Comparison of ENCODE assay signal across 8 mouse cellular contexts in genomic region chr17:34593752-34594525, GRCm38 (mm10). TPM values are rescaled to one million over a fixed set of nuclear protein-coding genes. Genes with fewer than 3 reads are reported as not detected.
A peak's percentile ranks its signal among the peaks of the same experiment; 100 is the strongest.
DNase-seq lines count a peak whose midpoint lies in the region; ATAC-seq lines count a peak whose summit lies in the region.

No protein-coding gene starts in this region.

- no peak for ATAC-seq in neural tube, embryonic 11.5 days (ENCODE audit: insufficient read depth, low FRiP score, low TSS enrichment)
- ATAC-seq in limb, embryonic 11.5 days (ENCODE audit: insufficient number of reproducible peaks, low FRiP score, low TSS enrichment, low read depth) = no peak
- ATAC-seq in neural tube, embryonic 12.5 days (ENCODE audit: low FRiP score, low read depth) = no peak

- DNase-seq in adrenal gland, adult (ENCODE audit: inconsistent age in 2 of 2, low spot score in 1 of 2) = peak; percentile 34 to 54
- no peak for DNase-seq in adrenal gland, postnatal 4 days (ENCODE audit: low spot score in 2 of 2)
- no peak for DNase-seq in neural tube, embryonic 11.5 days (ENCODE audit: low spot score)
- DNase-seq in neural tube, embryonic 10.5 days (ENCODE audit: extremely low spot score, low spot score) = no peak
- DNase-seq in limb, embryonic 11.5 days (ENCODE audit: low spot score) = peak; percentile 53
- no peak for DNase-seq in adrenal gland, postnatal 10 days
- no peak for DNase-seq in T-cell, adult 2 months (ENCODE audit: low spot score)

- H3K27me3 ChIP-seq in neural tube, embryonic 11.5 days (ENCODE audit: control insufficient read depth, insufficient read depth, low read length) = no peaks in the 10 kb centered on the region
- H3K27me3 ChIP-seq in limb, embryonic 11.5 days (ENCODE audit: control insufficient read depth, insufficient read depth, low read length) = no peaks in the 10 kb centered on the region
- no peaks in the 10 kb centered on the region for H3K27me3 ChIP-seq in neural tube, embryonic 12.5 days (replicated peaks)

- WGBS in neural tube, embryonic 11.5 days = 57% methylated on average over 32 of the region's 34 CpGs
- WGBS in limb, embryonic 11.5 days = 56% methylated on average over 31 of the region's 34 CpGs
- 50% methylated on average over 34 of the region's 34 CpGs for WGBS in neural tube, embryonic 12.5 days

- H3K4me1 ChIP-seq in neural tube, embryonic 11.5 days (ENCODE audit: control insufficient read depth, insufficient read depth, low read length) = peaks cover 34% of the 10 kb centered on the region
- H3K4me1 ChIP-seq in limb, embryonic 11.5 days (ENCODE audit: control insufficient read depth, insufficient read depth, low read length) = peaks cover 49% of the 10 kb centered on the region
- peaks cover 58% of the 10 kb centered on the region for H3K4me1 ChIP-seq in neural tube, embryonic 12.5 days

- H3K9me3 ChIP-seq in neural tube, embryonic 11.5 days (ENCODE audit: control insufficient read depth, low read length) = no peaks in the 10 kb centered on the region
- no peaks in the 10 kb centered on the region for H3K9me3 ChIP-seq in limb, embryonic 11.5 days (ENCODE audit: control insufficient read depth, low read length)
- no peaks in the 10 kb centered on the region for H3K9me3 ChIP-seq in neural tube, embryonic 12.5 days

- H3K9ac ChIP-seq in neural tube, embryonic 11.5 days (ENCODE audit: low read length) = peak overlapping the region; percentile 97
- peak overlapping the region; percentile 96 for H3K9ac ChIP-seq in limb, embryonic 11.5 days (ENCODE audit: low read length)
- H3K9ac ChIP-seq in neural tube, embryonic 12.5 days = peak overlapping the region; percentile 98

- peaks cover 5% of the 10 kb centered on the region; the same call in 1 of the 2 replicates for H3K36me3 ChIP-seq in neural tube, embryonic 11.5 days (ENCODE audit: control insufficient read depth, insufficient read depth, low read length)
- peaks cover 9% of the 10 kb centered on the region; the same call in 1 of the 2 replicates for H3K36me3 ChIP-seq in limb, embryonic 11.5 days (ENCODE audit: control insufficient read depth, insufficient read depth, low read length)
- H3K36me3 ChIP-seq in neural tube, embryonic 12.5 days = peaks cover 19% of the 10 kb centered on the region

- peak overlapping the region; percentile 98 for H3K4me3 ChIP-seq in neural tube, embryonic 11.5 days (ENCODE audit: low read depth, low read length)
- H3K4me3 ChIP-seq in limb, embryonic 11.5 days (ENCODE audit: low read depth, low read length) = peak overlapping the region; percentile 95
- peak overlapping the region; percentile 84 for H3K4me3 ChIP-seq in neural tube, embryonic 12.5 days

- 0 out of 2 replicates have a peak overlapping the region, but pooled peaks have one; percentile 20 for H3K27ac ChIP-seq in neural tube, embryonic 11.5 days (ENCODE audit: low read depth, low read length)
- H3K27ac ChIP-seq in limb, embryonic 11.5 days (replicated peaks; ENCODE audit: low read depth, low read length) = no peak overlapping the region
- 0 out of 2 replicates have a peak overlapping the region, but pooled peaks have one; percentile 10 for H3K27ac ChIP-seq in neural tube, embryonic 12.5 days

- peak overlapping the region; percentile 97 for H3K4me2 ChIP-seq in neural tube, embryonic 11.5 days (ENCODE audit: low read depth)
- H3K4me2 ChIP-seq in limb, embryonic 11.5 days (ENCODE audit: low read depth, severe bottlenecking) = peak overlapping the region; percentile 93
- peak overlapping the region; percentile 93 for H3K4me2 ChIP-seq in neural tube, embryonic 12.5 days (replicated peaks)

RNA-seq across cellular contexts. Expression of gene Pbx2, which starts 2.9 kb away (rescaled TPM):
- 10 to 100 TPM; 61.7 to 63.6 TPM for total RNA-seq in adrenal gland, postnatal 4 days (2021)
- 17.0 and 17.3 TPM in 2 replicates for polyA plus RNA-seq in neural tube, embryonic 11.5 days (2014; fragmentation: Nextera tagmentation; extraction: Ambion mirVana)
- 21.5 and 22.0 TPM in 2 replicates for polyA plus RNA-seq in limb, embryonic 11.5 days (2014; fragmentation: Nextera tagmentation; extraction: Ambion mirVana)
- 17.1 and 18.4 TPM in 2 replicates for polyA plus RNA-seq in neural tube, embryonic 12.5 days (2016; fragmentation: Nextera tagmentation; extraction: Ambion mirVana)
- total RNA-seq in adrenal gland, postnatal 10 days (2021) = 10 to 100 TPM; 39.0 to 52.4 TPM

RNA-seq across cellular contexts. Expression of gene Ager, which starts 3.7 kb away (rescaled TPM):
- 1 to 10 TPM; 9.0 to 9.2 TPM for total RNA-seq in adrenal gland, postnatal 4 days (2021)
- polyA plus RNA-seq in neural tube, embryonic 11.5 days (2014; fragmentation: Nextera tagmentation; extraction: Ambion mirVana) = 2.3 and 2.4 TPM in 2 replicates
- polyA plus RNA-seq in limb, embryonic 11.5 days (2014; fragmentation: Nextera tagmentation; extraction: Ambion mirVana) = 1.3 and 2.7 TPM in 2 replicates
- polyA plus RNA-seq in neural tube, embryonic 12.5 days (2016; fragmentation: Nextera tagmentation; extraction: Ambion mirVana) = 1.9 and 2.3 TPM in 2 replicates
- total RNA-seq in adrenal gland, postnatal 10 days (2021) = 1 to 10 TPM; 2.0 to 4.3 TPM

RNA-seq across cellular contexts. Expression of gene Gpsm3, which starts 4.3 kb away (rescaled TPM):
- 10 to 100 TPM in 1 of 2 experiments, 1 to 10 TPM in 1; 8.1 to 11.9 TPM for total RNA-seq in adrenal gland, postnatal 4 days (2021)
- polyA plus RNA-seq in neural tube, embryonic 11.5 days (2014; fragmentation: Nextera tagmentation; extraction: Ambion mirVana) = 4.0 and 5.1 TPM in 2 replicates
- polyA plus RNA-seq in limb, embryonic 11.5 days (2014; fragmentation: Nextera tagmentation; extraction: Ambion mirVana) = 4.0 and 4.7 TPM in 2 replicates
- polyA plus RNA-seq in neural tube, embryonic 12.5 days (2016; fragmentation: Nextera tagmentation; extraction: Ambion mirVana) = 4.2 and 5.5 TPM in 2 replicates
- total RNA-seq in adrenal gland, postnatal 10 days (2021) = 10 to 100 TPM; 11.0 to 12.1 TPM

RNA-seq across cellular contexts. Expression of gene Rnf5, which starts 9.6 kb away (rescaled TPM):
- total RNA-seq in adrenal gland, postnatal 4 days (2021) = 10 to 100 TPM; 66.5 to 74.2 TPM
- 177 and 187 TPM in 2 replicates for polyA plus RNA-seq in neural tube, embryonic 11.5 days (2014; fragmentation: Nextera tagmentation; extraction: Ambion mirVana)
- 111 TPM in 2 replicates for polyA plus RNA-seq in limb, embryonic 11.5 days (2014; fragmentation: Nextera tagmentation; extraction: Ambion mirVana)
- polyA plus RNA-seq in neural tube, embryonic 12.5 days (2016; fragmentation: Nextera tagmentation; extraction: Ambion mirVana) = 249 and 263 TPM in 2 replicates
- 10 to 100 TPM; 70.4 to 71.5 TPM for total RNA-seq in adrenal gland, postnatal 10 days (2021)

RNA-seq across cellular contexts. Expression of gene Agpat1, which starts 10.1 kb away (rescaled TPM):
- total RNA-seq in adrenal gland, postnatal 4 days (2021) = 10 to 100 TPM; 73.4 to 77.7 TPM
- polyA plus RNA-seq in neural tube, embryonic 11.5 days (2014; fragmentation: Nextera tagmentation; extraction: Ambion mirVana) = 83.3 and 91.2 TPM in 2 replicates
- 58.2 and 74.8 TPM in 2 replicates for polyA plus RNA-seq in limb, embryonic 11.5 days (2014; fragmentation: Nextera tagmentation; extraction: Ambion mirVana)
- polyA plus RNA-seq in neural tube, embryonic 12.5 days (2016; fragmentation: Nextera tagmentation; extraction: Ambion mirVana) = 81.1 and 97.7 TPM in 2 replicates
- 10 to 100 TPM; 92.7 TPM for total RNA-seq in adrenal gland, postnatal 10 days (2021)

Comparison
In these comparisons a context has a peak if more than half of its experiments do, and no peak if none do; other contexts are left out.
1. DNase-seq: peak in adrenal gland, adult (2 of 2) and limb, embryonic 11.5 days (single experiment); none in adrenal gland, postnatal 4 days (0 of 2), neural tube, embryonic 11.5 days (single experiment), neural tube, embryonic 10.5 days (single experiment), adrenal gland, postnatal 10 days (single experiment) and T-cell, adult 2 months (single experiment).
2. Peak in every context shown above with its lines, with median percentiles within 50 percentile points of each other: H3K4me2 ChIP-seq, H3K4me3 ChIP-seq and H3K9ac ChIP-seq.